Mouse (Mus musculus) frontal cortex, postnatal 14 days (tissue): ENCODE results near the gene Fbxo44.

Experiments used
- DNase-seq, 2 experiments: peaks; one replicate each; pipeline ENCODE4 v3.0.0; 2022; ENCODE audit warnings: low spot score in 2 of 2

Fbxo44 gene

DNA sequence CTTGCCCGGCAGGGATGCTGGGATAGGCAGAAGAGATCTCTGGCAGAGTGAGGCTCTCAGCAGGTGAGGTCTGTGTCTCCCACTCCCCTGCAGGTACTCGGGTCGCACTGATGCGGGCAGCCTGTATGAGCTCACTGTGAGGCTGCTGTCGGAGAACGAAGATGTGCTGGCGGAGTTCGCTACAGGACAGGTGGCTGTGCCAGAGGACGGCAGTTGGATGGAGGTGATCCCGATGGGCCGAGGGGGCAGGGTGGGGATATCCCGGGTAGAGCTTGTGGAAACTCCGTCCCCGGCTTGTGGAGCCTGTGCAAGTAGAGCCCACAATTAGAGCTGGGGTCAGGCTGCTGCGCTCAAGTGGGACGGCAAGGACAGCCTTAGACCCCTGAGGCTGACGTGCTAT, 5.3 kb upstream of the Fbxo44 start:
- DNase-seq, result no peak

DNA sequence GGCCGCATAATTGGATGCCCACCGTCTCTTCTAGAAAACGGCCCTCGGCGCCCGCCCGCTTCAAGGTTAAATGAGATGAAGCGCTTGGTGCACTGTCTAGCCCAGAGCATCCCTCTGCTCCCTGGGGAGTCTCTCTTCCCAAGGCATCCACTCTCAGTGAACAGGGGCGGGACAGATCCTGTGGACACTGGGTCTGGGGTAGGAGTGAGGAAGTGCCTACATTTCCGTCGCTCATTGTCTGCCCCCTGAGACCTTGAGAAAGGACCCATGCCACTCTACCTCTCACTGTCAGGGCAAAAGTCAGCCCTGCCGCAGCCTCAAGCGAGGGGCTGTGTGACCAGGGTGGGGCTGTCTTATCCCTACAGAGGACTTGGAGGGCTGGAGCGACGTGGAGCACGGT, 4.2 kb upstream of the Fbxo44 start:
- no peak for DNase-seq

DNA sequence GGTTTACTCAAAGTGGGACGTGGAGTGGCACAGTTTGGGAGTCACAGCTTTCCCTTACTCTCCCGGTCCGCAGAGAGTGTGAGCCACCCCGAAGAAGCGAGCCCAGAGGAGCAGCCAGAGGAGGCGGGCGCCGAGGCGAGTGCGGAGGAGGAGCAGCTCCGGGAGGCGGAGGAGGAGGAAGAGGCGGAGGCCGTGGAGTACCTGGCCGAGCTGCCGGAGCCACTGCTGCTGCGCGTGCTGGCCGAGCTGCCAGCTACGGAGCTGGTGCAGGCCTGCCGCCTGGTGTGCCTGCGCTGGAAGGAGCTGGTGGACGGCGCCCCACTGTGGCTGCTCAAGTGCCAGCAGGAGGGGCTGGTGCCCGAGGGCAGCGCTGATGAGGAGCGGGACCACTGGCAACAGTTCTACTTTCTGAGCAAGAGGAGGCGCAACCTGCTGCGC, 3.7 kb upstream of the Fbxo44 start:
- DNase-seq, result peak; percentile 68 to 70

DNA sequence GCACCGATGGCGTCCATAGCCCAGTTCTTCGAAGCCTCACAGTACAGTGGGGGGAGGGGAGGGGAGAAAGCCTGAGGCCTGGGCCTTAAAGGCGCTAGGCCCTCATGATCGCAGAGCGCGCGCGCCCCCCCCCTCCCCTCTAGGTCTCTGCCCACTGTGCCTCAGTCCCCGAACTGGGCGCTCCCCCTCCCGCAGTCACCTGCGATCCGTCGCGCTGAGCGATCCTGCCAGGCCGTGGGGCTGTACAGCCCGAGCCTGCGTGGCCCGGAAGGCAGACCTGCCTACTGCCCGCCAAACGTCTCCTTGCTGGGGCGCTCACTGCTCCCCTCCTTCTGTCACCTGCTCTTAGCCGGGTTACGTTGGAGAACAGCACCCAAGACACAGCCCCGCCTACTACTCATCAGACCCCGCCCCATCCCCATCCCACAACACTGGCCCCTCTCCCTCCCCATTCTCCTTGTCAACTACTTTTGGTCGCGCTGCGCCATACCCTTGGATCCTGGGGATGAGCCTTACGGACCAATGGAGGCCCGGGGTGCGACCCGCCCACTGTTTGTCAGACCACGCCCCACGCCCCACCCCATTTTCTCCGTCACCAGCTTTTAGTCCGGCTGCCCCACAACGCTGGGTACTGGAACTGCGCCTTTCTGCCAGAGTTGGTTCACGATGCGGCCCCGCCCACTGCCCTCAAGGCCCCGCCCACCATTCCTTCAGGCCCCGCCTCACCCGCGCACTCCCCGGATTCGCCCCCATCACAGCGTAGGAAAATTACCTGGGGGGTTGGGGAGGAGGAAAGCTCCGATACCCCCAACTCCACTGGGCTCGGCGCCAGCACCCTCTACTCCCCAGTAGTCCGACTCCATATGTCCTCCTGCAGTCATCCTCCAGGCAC, 492 bp downstream of the Fbxo44 start:
- peak; percentile 97 for DNase-seq

DNA sequence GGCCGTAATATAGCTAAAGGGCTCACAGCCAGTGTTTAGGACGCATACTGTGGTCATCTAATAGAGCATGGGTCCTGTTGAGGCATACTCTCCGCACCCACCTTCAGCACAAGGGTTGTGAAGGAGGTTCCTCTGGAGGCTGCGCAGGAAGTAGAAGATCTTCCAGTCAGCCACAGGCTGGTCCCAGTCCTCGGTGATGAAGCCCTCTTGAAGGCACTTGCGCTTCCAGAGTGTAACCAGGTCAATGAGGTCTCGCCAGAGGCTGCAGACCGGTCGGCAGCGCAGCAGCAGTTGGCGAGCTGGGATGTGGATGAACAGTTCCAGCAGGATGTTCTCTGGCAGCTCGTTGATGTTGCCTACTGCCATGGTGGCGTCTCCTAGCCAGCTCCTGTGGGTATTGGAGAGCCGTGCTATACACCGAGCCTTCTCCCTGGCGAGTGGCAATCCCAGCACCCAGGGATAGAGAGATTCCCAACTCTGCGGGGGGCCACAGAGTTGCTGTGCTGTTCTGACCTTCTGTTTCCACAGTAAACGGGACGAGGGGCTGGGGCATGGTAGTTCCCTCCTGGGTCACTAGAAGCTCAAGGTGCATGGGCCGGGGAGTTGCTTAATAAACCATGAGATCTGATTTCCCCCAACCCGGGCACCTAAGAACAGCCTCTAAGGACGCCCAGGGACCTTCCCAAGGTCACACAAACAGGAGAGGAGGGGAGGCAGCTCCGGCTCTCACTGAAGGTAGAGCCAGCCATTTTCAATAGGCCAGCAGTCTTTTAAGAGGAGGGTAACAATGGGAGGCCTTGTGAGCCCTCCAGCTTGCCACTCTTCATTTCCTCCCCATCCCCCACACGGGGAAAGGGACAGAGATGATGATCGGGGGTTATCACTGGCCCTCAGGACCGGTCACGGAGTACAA, 1.6 kb downstream of the Fbxo44 start:
- DNase-seq, result no peak

DNA sequence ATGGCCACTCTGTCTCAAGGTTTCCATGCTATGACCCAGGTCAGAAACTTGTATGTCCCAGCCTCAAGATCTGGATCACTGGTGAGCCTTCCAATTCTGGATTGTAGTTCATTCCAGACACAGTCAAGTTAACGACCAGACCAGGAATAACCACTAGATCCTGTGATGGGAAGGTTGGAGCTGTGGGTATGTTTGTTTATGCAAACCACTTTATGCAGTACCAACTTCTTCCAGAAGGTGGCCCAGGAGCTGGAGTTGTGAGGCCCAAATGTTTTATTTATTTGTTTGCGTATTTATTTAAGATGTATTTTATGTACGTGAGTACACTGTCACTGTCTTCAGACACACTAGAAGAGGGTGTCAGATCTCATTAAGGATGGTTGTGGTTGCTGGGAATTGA, 5.3 kb downstream of the Fbxo44 start:
- DNase-seq, result no peak

DNA sequence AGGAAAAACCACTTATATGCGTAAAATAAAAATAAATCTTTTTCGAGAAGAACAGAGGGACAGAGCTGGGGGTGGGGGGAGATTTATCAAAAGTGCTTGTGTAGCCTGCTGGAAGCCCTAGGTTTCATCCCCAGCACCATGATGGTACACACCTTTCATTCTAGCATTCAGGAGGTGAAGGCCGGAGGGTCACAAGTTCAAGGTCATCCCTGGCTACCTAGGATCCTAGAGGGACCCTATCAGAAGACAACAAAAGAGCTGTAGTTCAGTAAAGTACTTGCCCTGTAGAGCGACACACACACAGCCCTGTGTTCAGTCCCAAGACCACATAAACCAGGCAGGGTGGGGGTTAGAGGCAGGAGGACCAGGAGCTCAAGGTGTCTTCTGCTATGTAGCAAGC, 6.3 kb downstream of the Fbxo44 start:
- no peak for DNase-seq

DNA sequence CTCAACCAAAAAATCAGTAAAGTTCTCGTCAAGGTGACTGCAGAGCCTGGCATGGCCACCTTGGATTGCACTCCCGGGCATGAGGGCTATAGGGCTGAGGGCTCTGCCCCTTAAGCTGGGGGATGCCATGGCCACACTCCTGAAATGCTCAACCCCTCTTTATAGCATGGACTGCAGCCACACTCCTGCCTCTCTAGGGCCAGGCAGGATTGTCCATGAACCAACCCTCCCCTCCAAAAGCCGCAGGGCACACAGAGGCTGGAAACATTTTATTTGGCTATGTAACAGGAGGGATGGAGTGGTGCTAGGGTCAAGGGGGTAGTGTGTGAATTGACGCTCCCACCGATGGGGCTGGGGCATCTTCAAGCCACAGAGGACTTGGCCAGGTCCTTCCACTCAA, 7.7 kb downstream of the Fbxo44 start:
- DNase-seq, result no peak

DNA sequence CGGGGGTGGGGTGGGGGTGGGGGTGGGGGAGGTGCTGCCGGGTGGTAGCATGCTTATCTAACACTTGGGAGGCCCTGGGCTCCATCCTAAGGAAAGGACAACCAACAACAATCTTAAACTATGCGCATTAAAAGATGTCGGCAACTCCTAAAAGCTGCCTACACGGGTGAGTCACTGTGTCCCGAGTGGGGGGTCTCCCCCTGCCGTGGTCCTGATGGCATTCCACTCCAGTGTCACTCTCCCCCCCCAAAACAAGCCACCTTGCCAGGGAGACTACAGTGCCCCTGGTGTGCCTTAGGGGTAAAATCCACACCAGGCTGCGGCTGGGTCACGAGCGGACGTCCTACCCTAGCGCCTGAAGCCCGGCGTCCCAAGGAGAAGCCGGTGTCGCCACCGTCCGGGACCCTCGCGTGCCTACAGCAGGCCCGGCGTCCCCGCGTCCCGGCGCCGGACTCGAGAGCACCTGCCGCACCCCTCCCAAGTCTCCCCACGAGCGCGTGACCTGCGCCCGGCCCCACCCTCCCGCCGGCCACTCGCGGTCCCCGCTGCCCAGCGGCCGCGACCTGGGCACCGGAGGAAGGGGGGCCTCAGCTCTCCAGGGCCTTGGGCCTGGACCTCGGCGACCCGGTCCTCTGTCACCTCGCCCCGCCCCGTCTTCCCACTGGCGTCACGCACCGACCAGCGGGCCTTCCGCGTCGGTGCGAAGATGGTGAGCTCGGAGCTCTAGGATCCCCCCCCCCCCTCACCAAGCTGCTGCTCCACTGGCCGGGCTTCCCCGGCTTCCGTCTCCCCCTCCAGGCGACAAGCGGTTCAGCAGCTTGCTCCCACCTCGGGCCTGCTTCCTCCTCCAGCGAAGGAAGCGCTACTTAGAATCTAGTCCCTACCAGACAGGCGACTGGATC, 8.8 kb downstream of the Fbxo44 start, which contains the start of gene Fbxo6:
TSS of gene Fbxo6 (minus strand) at position 874 of the 902 bp plus-strand sequence.
- DNase-seq, result peak; percentile 76 to 81

DNA sequence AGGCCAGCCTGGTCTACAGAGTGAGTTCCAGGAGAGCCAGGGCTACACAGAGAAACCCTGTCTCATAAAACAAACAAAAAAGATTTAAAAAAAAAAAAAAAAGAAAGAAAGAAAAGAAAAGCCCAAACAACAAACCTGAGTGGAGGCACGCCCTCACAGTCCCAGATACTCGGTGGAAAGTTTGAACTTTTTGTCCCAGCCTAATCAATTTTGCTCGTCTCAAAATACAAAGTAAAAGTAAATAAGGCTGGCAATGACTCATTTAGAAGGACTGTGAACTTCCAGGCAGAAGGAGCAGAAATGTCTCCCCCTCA, 9.4 kb downstream of the Fbxo44 start:
- no peak for DNase-seq

DNA sequence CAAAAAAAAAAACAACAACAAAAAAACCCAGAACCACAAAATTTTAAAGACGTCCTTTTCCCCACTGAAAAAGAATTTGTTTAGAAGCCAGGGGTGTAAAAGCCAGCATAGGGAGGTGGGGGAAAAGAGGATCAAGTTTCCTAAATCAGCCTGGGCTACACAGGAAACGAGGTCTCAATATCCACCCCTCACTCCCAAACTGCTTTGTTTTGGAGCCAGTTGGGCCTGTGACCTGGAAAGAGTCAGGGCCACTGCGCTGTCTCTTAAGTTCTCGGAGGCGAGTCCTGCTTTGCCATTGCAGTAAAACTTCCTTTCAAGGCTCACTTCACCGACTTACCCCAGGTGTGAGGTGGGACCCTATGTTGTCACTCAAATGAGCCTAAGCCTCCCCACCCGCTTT, 10.0 kb downstream of the Fbxo44 start:
- no peak for DNase-seq

DNA sequence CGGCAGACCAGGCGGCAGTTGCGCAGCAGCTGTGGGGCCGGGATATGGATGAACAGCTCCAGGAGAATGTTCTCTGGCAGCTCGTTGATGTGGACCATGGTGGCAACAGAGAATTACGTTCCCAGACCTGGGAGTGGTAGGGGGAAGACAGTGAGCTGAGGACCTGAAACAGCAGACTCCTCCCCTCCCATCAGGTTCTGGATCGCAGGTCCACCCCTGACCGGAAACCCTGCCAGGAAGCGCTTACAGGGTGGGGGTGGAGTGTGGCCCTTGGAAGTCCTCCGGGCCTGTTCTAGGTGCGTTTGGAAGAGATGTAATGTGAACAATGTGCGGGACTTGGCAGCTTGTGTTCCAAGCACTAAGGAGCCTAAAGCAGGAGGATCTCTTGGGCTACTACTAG, 10.7 kb downstream of the Fbxo44 start:
- DNase-seq, result no peak

DNA sequence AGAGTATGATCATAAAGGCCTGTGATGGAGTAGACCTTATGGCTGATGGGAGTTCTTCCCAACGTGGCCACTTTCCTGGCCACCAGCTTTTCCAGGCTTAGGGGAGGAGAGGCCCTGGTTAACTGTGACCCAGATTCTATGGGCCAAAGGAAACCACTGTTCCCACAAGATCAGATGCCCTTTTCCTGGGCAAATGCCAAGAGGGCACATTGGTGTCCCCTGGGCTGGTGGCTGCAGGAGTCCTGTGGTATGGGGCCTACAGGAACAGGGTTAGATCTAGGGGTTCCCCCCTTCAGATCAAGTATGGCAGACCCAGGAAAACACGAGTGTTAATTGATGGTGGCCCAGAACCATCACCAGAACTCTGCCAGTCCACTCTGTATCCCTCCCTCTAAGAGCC, 12.6 kb downstream of the Fbxo44 start:
- no peak for DNase-seq

DNA sequence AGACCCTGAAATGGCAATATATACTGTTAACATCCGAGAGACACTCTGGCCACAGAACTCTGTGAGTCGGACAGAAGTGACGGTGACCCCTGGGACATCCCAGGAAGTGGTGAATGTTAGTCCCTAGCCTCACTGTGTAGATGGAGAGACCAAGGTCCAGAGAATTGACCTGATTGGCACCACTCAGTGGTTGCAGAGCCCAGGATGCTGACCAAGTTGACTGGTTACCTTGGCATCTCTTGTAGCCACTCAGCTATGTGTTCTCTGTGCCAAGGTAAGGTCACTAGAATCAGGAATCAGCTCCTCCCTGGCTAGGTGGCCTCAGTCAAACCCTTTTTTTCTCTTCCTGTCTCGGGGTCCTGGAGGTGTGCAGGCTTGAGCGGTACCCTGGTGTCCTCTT, 16.6 kb downstream of the Fbxo44 start:
- DNase-seq, result no peak

DNA sequence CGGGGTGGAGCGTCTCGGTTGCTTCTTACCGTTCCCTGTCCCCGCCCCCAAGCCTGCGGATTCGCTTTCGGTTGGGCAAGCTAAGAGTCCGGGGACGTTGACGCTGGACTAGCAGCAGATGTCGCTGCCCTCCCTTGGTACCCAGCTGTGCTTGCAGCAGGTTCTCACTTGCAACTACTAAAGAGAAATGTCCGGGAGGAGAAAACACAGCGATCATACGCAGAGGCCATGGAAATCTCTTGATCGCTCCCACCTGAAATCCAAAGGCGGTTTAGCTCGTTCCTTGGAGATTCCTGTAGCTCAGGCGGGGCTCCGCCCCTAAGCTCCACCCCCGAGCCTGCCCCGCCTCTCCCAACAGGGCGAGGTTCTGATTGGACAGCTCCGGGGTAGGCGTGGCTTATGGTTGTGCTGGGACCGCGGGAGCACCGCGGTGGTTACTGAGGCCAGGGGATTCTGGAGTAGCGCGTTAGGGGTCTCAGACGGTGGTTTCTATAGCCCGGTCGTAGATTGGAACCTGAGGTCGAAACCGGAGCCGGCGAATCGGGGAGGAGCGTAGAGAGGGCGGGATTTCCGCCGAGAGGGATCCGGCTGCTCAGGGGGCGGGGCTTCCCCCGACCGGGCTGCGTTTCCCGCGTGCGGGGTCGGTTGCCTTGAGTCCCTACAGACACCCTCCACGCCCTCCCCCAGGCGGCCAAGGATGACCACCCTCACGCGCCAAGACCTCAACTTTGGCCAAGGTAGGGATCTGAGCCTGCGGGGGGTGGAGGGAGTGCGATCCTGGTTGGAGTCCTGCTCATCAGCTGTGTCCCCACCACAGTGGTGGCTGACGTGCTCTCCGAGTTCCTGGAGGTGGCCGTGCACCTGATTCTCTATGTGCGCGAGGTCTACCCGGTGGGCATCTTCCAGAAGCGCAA, 19.9 kb downstream of the Fbxo44 start:
- peak; percentile 88 to 93 for DNase-seq

DNA sequence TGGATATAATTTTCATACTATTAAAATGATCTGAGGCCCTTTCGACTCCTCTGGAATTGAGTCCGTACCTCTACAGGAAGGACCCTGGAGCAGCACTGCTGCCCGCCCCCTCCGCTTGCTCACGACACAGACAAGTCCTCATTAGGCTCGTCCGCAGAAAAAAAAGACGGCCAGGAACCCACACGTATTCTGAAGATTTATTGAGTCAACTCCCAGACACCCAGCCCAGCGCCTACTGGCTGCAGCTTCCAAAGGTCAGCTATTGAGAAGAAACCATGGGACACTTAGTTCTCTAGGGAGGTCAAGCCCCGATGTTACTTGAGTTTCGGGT, 20.6 kb downstream of the Fbxo44 start:
- DNase-seq, result no peak

DNA sequence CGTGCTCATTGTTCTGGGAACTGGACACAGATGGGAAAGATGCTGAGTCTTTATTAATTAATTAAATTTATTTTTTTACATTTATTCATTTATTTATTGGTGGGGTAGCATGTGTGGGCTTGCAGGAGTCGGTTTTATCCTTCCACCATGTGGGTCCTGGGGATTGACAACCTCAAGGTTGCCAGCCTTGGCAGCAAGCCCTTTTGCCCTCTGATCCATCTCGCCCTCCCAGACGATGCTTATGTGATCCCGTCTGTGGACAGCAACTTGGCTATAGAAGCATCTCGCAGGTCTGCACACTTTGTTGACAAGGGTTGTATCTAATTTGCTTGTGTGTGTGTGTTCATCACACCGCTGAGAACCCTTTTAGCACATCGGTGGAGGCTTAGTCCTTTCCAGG, 22.8 kb downstream of the Fbxo44 start:
- DNase-seq, result no peak

DNA sequence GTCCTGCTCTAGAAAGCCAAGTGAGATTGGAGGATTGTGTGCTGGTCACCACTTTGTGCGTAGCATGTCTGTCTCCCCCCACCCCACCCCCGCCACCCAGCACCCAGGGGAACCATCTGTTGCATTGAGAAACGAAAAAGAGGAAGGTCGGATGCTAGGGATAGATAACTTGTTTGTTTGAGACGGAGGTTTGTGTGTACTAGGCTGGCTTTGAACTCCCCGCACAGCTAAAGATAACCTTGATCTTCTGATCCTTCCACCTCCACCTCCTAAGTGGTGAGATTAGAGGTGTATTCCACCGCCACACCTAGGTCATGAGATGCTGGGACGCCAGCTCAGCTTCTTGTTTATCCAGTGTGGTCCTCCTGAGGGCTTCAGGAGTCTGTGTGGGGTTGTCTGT, 25.3 kb downstream of the Fbxo44 start:
- no peak for DNase-seq

DNA sequence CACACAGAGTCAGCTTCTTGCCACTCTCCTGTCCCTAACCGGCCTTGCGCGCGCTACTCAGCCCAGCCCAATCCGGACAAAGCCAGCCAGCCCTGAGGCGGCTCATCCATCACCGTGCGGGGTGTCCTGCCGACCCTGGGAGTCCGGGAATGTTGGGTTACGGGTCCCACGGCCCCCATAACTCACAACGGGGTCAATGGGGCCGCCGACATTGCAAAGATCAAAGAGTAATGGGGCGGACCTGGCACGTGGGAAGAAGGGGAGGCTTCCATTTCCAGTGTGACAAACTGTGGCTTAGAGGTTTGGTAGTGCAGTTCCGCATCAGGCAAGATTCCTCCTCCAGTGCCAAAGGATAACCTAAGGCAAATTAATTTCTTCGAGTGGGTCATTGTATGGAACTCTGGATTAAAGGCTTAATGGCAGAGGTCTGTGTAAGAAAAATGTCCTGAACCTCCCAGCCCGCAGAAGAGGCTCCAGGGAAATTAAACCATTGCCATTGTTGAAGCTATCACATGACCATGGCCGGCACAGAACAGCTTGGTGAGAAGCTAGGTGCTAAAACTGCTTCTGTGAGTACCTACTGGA, 28.7 kb downstream of the Fbxo44 start:
- no peak for DNase-seq
